Mouse (Mus musculus) lung, postnatal 10 days (tissue): Measurements from ENCODE around the gene Rdh16f2.
A peak's percentile ranks its signal among the peaks of the same experiment; 100 is the strongest.
"Not testable (repeated sequence)": the region's sequence is repeated elsewhere in the genome, so short reads cannot be mapped to it uniquely, and the experiment has no call there.

Experiments used
- DNase-seq: peaks from one replicate; pipeline ENCODE4 v3.0.0; 2021

Gene Rdh16f2

DNA sequence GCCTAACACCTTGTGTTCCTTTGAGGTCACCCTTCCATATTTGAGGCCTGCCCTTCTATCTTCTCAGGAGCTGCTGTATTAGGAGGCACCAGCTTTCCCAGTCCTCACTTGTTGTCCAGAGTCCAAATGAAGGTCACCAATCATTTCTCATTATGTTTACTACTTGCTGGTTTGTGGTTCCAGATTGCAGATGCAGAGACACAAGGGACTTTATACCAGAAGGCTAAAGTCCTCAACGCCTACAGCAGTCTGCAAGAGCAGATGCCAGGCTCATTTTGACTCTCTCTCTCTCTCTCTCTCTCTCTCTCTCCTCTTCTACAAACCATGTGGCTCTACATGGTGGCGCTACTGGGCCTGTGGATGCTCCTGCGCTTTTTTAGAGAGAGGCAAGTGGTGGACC is at the start of gene Rdh16f2:
Gene Rdh16f2 (plus strand): TSS at position 243 of the 400 bp plus-strand sequence.
- DNase-seq: no peak

DNA sequence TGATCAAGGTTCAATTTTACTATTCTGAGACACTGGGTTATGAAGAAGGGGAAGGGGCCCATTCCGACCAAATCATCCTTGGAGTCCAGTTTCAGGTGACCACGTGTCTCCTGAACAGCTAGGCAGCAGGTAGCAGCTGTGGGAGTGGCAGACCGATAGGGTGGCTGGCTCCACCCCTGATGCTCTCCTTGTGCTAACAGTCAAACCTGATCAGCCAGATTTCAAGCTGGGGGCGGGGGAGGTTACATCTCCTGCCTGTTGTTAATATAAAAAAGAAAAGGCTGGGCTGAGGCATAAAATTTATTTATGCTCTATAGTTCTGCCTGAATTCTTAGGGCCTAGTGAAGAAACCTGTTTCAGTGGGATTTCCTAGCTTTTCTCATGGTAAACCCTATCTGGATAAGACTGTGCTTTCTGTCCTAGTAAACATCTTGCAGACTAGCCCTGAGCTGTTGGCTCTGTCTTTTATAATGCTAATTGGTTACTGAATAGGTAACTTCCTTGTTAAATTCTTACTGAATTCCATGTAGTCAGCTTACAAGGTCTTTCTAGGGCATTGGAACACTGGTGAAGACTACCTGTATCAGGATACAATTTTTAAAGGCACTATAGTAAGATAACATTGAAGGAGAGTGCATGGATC is 48.9 kb upstream of the Rdh16f2 start:
- not testable (repeated sequence) for DNase-seq

DNA sequence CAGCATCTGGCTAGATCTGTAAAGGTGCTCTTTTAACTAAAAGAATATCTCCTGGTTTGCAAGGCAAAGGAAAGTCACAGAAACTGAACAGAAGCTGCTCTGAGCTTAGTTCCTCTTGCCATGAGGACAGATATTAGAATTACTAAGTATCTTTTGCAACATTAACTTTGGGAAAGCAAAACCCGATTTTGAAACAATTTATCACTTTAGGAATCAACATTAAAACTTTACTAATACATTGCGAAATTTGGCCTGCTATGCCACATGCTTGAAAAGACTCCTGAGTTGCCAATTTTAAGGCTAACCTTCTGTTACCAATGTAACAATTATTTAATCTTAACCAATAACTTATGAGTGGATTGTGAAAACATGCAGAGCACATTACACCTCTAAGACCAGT is 44.5 kb upstream of the Rdh16f2 start:
- DNase-seq: not testable (repeated sequence)

- peak; percentile 23 for DNase-seq
These were observed 40.9 kb upstream of the Rdh16f2 start for GRCm38 (mm10) chr10:127825386-127825785.

DNA sequence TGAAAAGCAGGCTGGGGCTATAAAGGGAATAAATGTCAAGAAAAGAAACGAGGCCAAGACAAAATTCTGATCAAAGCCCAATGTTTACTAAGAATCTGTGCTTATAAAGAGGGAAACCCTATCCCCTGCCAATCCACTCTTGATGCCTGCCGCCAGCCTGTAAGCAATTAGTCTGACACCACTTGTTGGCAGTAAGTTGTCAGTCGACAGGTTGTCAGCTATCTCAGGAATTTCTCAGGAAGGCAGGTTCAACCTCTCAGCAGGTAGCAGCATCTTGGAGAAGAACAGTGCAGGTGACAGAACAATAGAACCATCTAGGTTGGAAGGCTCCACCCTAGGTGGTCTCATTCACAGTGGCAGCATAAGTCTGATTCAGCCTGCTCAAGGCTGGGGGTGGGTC is 37.2 kb upstream of the Rdh16f2 start:
- no peak for DNase-seq

DNA sequence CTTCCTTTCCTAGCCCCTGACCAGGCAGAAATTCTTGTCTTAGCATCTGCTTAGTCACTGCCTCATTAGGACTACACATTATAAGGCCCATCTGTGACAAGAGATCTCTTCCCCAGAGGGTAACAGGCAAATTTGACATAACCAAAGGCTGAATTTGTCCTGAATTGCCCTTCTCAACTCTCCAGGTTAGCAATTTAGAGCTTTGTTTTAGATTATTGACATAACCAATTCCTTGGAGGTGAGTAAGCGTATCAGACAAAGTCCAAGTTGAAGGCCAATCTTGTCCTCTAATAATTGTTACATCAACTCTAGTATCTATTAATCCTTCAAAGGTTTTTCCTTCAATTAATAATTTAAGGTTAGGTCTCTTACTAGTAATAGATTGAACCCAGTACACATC is 32.1 kb upstream of the Rdh16f2 start:
- not testable (repeated sequence) for DNase-seq

DNA sequence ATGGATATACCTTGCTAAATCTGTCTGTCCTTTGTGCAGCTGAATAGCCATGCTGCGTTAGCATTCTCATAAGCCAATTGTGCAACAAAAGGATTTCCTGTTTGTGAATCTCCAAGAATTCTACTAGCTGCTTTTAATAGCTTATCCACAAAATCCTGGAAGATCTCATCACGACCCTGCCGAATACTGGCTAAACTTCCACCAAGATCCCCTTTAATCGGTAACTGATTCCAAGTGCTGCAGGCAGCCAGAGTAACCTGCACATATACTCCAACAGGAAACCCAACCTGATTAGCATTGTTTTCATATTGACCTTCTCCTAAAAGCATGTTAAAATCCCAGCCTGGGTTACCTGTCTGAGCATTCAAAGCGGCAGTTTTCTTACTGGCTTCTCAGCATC is 31.0 kb upstream of the Rdh16f2 start:
- no peak for DNase-seq

DNA sequence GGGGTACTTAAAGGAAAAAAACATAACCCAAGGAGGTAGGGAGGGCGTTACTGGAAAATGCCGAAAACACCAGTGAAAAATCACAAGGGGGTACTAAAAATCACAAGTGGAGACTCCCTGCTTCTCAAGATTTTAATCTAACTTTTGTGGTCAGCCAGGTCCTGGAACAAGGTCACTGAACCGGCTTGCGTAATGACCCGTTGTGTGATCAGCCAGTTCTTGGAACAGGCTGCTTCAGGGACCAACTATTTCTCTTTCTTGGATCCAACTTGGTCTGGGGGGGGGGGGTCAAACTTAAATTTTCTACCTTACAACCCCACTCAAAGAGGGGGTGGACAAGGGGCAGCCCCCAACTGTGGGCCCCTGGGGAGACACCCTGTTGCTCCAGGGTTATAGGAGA is 28.5 kb upstream of the Rdh16f2 start:
- not testable (repeated sequence) for DNase-seq

- no peak for DNase-seq
These were observed 27.7 kb upstream of the Rdh16f2 start for GRCm38 (mm10) chr10:127838539-127838938.

DNA sequence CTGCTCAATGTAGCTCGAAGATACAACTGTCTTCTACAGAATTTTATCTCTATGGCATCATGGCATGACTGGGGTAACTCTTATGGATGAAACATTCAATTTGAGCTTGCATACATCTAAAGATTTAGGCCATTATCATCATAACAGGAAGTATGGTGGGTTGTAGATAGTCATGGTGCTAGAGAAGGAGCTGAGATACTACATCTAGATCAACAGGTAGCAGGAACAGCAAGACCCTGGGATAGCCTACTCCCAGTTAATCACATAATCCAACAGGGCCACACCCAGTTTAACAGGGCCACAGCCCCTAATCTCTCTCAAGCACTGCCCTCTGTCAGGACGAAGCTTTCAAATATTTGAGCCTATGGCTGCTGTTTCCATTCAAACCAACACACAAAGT is 25.5 kb upstream of the Rdh16f2 start:
- DNase-seq: no peak

DNA sequence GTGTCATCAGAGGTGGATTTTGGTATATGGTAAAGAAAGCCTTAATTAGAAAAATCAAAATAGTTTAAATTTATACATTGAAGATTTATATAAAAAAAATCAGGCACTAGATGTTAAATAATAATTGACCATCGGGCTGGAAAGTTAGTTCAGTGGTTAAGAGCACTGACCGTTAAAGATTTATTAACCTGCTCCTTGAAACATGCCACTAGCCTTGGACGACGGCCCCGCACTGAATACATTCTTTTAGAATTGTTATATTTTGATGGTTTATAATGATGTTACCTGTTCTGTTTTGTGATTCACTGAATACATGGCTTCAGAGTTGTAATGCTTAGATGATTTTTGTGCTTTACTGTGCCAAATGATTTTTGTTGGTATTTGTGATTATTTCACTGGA is 20.3 kb upstream of the Rdh16f2 start:
- not testable (repeated sequence) for DNase-seq

GRCm38 (mm10) chr10:127848089-127848488 is 18.2 kb upstream of the Rdh16f2 start:
- no peak for DNase-seq

- DNase-seq: no peak
These were observed 16.6 kb upstream of the Rdh16f2 start, which contains the start of gene Rdh19 for GRCm38 (mm10) chr10:127849628-127850027. TSS of gene Rdh19 (plus strand) at chr10:127849928.

DNA sequence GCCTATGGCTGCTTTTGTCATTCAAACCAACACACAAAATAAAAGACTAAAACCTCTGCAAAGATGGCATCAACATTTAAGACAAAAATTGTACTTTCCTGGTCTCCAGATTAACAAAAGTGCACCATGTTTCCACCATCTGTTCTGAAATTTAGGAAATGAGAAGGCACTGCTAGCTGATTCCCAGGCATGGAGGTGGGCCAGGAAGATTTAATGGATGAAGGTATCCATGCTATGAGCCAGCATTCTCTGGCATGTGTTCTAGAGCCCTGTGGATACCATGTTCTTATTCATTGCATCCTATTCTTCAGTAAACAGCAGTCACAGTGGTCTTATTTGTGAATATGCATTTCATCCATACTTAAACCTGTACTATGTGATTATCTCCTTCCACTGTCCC is 9.9 kb upstream of the Rdh16f2 start:
- no peak for DNase-seq

GRCm38 (mm10) chr10:127864931-127865330 is 1.3 kb upstream of the Rdh16f2 start:
- no peak for DNase-seq

DNA sequence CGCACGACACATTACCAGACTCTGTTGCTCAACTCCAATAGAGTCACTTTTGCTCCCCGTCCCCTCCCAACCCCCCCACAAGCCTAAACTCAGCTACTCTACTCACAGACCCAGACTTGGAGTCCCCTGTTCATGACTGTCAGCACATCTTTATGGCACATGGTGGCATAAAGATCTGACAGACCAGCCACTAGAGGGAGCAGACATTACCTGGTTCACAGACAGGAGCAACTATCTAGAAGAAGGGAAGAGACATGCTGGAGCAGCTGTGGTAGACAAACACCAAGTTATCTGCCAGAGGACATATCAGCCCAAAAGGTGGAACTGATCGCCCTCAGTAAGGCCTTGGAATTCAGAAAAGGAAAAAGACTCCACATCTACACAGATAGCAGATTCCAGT is 6.2 kb downstream of the Rdh16f2 start:
- DNase-seq: peak; percentile 22

- DNase-seq: peak; percentile 54
These were observed 11.4 kb downstream of the Rdh16f2 start for GRCm38 (mm10) chr10:127877681-127878080.

DNA sequence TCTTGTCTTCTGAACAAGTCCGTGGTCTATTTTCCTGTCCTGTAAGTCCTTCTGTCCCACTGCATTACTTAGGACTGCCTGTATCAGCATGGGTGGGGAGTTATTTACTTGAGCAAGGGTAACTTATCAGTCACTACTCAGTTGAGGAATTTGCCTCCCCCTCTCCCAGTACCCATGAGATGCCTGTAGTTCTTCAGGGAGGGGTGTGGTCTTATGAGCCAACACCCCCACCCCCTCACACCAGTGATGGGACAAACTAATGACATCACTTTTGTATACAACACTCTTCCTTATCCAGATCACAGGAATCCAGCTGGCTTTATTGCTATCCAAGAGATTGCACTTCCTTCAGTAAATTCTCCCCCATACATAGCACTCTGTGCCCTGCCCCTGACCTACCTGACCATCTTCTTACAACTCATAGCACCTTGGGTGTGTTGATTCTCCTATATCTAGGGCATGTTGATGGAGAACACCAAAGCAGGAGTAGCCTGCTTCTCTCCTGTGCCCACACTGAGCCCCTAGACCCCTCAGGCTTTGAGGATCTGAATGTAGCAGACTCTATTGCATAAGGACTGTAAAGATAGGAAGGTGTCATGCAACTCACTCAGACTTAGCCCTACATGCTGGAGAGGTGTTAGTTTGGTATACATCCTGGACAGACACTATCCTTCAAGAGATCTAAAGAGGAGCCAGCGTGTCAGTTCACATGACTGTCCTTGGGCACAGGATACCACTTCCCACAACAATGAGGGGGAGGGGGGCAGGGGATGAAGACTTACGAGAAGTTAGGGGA is 12.2 kb downstream of the Rdh16f2 start:
- DNase-seq: peak; percentile 33

GRCm38 (mm10) chr10:127879155-127879688 is 12.9 kb downstream of the Rdh16f2 start:
- DNase-seq: peak; percentile 25

DNA sequence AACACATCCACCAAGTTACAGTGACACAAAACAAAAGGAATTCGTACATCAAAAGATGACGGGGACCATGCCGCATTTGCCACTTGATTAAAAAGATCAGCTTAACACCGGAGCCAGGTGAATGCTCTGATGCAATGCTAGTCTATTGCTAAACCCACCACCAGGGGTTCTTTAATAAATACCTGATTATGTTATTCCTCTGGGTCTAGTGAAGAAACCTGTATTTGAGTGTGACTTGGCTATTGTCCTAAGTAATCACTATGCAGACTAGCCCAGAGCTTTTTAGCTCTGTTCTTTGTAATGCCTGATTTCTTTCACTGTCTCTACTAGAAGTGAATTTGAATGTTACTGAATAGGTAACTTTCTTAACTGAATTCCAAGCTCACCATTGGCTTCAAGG is 14.8 kb downstream of the Rdh16f2 start:
- peak; percentile 26 for DNase-seq

DNA sequence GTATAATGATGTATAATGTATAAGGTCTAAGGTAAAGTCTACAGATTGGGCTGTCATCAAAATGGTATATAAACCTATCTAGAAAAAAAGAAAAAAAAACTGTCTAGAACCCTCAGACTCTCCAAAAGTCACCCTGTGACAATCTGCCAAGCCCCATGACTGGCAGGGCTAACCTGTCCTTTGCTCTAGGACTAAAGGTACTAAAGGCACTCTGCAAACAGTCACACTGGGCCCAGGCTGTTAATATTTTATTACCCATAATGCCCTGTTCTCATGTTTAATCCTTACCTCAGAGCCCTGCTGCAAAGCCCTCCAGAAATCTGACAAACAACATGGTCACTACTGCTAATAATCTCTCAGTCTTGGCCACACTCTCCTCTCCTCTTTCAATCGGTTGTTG is 20.3 kb downstream of the Rdh16f2 start:
- DNase-seq: no peak

DNA sequence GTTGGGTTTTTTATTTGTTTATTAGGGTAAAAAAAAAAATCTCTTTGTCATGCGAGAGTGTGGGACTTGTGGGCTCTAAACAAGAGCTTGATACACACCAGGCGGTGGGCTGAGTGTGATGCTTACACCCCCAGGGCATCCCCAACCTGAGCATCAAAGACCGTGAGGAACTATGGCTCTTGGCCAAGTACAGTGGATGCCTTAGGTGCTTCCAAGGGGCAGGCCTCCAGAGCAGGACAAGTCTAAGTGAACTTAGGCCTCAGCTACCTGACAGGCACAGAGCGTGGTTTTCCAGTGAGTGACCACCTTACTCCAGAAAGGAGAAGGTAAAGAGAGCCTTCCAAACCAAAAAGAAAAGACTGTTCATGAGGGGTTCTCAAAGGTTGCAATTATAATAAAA is 20.7 kb downstream of the Rdh16f2 start:
- DNase-seq: no peak

GRCm38 (mm10) chr10:127888605-127889004 is 22.3 kb downstream of the Rdh16f2 start, which contains the start of gene Rdh7:
TSS of gene Rdh7 (minus strand) at chr10:127888817.
- no peak for DNase-seq

- DNase-seq: no peak
These were observed 25.2 kb downstream of the Rdh16f2 start for GRCm38 (mm10) chr10:127891481-127891880.
